Mouse (Mus musculus): Measurements from ENCODE around the gene Ddx39. TPM values are rescaled to one million over a fixed set of nuclear protein-coding genes. Genes with fewer than 3 reads are reported as not detected.

Gene Ddx39
- total RNA-seq, 2 experiments from 2014 or later, result 17.9 to 19.2 TPM

DNA sequence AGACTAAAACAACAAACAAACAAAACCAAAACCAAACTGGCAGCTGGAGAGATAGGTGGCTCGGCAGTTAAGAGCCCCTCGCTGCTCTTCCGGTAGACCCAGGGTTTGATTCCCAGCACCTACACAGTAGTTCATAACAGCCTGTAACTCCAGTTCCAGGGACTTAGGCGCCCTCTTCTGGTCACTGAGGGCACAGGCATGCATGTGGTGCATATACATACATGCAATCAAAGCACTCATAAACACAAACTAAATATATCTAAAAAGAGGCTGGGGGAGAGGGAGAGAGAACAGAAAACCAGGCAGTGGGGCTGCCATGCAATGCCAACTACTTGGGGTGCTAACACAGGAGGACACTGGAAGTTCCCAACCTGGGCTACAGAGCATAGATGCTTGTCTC is 22.4 kb downstream of the Ddx39 start:
- no peak for DNase-seq (ENCODE audit: low spot score in 2 of 2)

DNA sequence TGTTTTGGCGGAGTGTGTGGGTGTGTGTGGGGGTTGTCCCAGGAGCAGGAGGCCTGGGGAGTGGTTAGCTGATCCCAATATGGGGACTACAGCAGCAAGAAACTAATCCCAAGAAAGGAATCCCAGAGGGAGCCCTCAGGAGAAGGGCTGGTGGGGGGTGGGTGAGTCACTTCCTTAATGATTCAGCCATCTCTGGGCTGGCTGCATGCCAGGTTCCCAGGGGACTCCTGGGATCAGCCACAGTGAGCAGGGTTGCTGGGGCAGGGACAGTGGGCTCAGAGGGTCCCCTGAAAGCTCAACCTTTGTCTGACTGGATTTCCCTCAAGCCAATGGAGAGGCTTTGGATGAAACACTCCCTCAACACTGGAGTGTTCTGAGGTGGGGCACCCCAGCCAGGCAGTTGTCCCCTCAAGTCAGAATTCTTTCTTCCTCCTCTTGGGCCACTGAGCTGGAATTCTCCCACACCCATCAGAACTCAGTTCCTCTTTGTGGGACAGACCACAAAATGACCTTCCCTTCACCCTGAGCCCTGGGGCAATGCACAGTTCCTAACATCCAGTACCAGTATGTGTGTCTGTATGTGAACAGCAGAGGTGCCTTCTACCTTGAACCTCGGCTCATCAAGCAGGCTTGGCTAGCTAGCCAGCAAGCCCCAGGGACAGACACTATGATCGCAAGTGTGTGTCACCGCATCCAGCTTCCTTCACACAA is 23.0 kb downstream of the Ddx39 start:
- no peak for DNase-seq (ENCODE audit: low spot score in 2 of 2)

GRCm38 (mm10) chr8:83738949-83739710 is 24.2 kb downstream of the Ddx39 start:
- DNase-seq (ENCODE audit: low spot score in 2 of 2), result no peak

DNA sequence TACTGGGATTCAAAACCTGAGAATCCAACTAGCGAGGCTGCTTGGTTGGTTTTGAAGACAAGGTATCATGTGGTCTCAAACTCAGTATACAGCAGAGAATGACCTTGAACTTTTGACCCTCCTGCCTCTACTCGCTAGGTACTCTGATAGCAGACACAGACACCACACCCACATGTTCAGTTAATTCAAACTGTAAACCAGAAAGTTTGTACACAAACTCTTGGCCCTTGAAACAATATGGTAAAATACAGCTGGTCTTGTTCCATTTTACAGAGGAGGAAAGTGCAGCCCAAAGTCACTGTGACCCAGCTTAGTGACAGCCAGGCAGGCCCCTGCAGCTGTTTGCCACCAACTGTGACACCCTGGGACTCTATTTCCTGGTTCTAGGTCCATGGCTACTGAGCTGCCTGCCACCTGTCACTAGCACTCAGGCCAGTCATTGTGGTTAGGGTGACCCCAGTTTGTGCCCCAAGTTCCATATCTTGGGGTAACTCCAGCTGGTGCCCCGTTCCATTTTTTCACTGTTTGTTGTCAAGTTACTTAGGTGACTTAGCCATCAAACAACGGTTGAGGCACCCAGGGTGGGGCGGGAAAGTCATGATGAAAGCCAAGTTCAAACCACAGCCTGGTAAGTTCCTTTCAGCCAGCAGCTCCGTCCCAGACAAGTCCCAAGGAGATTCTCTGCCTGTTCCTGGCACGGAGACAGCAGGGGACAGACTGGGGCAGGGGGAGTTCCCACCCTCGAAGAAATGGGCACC is 24.9 kb downstream of the Ddx39 start:
- DNase-seq (ENCODE audit: low spot score in 2 of 2), result no peak

- DNase-seq (ENCODE audit: low spot score in 2 of 2), result no peak
Observed at GRCm38 (mm10) chr8:83740586-83740975, 25.6 kb downstream of the Ddx39 start.

DNA sequence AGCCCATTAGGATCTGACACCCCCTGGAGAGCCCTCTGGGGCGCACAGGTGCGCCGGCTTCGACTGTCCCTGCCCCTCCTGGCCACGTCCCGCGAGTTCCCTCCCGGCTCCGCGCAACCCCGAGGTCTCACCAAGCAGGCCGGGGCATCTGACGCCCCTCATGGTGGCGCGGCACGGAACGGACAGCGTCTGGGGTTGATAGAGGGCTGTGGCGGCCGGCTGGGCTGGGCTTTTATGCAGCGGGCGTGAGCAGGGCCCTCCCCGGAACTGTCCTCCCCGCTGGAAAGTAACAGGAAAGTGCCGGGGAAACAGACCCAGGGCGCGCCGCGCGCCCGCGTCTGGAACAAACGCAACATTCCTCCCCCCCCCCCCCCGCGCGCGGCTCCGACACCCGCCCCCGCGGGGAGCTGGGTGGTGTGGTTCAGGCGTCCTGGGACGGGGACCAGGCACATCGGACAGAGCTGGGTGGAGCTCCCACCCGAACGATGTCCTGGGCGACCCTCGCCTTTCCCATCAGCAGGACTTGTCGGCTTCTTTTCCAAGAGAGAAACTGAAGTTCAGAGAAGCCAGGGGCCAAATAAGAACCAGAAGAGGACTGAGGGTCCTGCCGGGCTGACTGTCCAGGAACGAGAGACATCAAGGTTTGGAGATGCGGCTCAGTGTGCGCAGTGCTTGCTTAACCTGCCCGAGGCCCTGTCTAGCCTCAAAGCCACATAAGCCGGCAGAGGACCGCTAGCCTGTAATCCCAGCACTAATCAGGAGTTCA is 26.2 kb downstream of the Ddx39 start, which contains the start of gene Adgre5:
Gene Adgre5, minus strand, starts transcription at position 351 of the 766 bp plus-strand sequence.
- no peak for DNase-seq (ENCODE audit: low spot score in 2 of 2)

- DNase-seq (ENCODE audit: low spot score in 2 of 2), result no peak
Observed at GRCm38 (mm10) chr8:83741849-83742655, 27.1 kb downstream of the Ddx39 start.

- no peak for DNase-seq (ENCODE audit: low spot score in 2 of 2)
Observed at GRCm38 (mm10) chr8:83742968-83743367, 28.0 kb downstream of the Ddx39 start.

- DNase-seq (ENCODE audit: low spot score in 2 of 2), result no peak
Observed at GRCm38 (mm10) chr8:83744070-83744469, 29.1 kb downstream of the Ddx39 start.

GRCm38 (mm10) chr8:83747661-83748346 is 32.8 kb downstream of the Ddx39 start:
- peak in 1 of 2 experiments; percentile 19 for DNase-seq (ENCODE audit: low spot score in 2 of 2)

GRCm38 (mm10) chr8:83748708-83749107 is 33.7 kb downstream of the Ddx39 start:
- DNase-seq (ENCODE audit: low spot score in 2 of 2), result no peak

- no peak for DNase-seq (ENCODE audit: low spot score in 2 of 2)
Observed at GRCm38 (mm10) chr8:83749265-83749664, 34.3 kb downstream of the Ddx39 start.

GRCm38 (mm10) chr8:83754149-83754548 is 39.2 kb downstream of the Ddx39 start:
- DNase-seq (ENCODE audit: low spot score in 2 of 2), result no peak

GRCm38 (mm10) chr8:83756273-83756672 is 41.3 kb downstream of the Ddx39 start:
- no peak for DNase-seq (ENCODE audit: low spot score in 2 of 2)

DNA sequence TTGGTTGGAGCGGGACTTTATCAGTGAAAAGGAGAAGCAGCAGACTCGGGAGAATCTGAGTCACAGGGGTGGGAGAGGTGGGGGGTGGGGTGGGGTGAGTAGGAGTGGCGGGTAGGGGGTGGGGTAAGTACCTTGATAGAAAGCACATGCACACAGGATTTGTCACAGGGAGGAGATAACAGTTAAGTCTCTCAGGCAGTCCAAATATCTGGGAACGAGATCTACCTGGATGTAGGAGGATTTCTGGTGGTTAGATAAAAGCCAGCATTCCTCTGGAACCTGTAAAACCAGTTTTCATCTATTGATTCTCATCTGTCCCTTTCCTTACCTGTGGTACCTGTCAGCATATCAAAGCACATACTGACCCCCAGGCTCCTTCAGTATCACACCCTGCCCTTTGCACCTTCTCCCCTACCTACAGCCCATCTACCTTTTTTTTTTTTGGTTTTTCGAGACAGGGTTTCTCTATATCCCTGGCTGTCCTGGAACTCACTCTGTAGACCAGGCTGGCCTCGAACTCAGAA is 42.2 kb downstream of the Ddx39 start:
- DNase-seq (ENCODE audit: low spot score in 2 of 2), result no peak

GRCm38 (mm10) chr8:83758298-83758697 is 43.3 kb downstream of the Ddx39 start:
- no peak for DNase-seq (ENCODE audit: low spot score in 2 of 2)

- DNase-seq (ENCODE audit: low spot score in 2 of 2), result no peak
Observed at GRCm38 (mm10) chr8:83759231-83759759, 44.3 kb downstream of the Ddx39 start.

DNA sequence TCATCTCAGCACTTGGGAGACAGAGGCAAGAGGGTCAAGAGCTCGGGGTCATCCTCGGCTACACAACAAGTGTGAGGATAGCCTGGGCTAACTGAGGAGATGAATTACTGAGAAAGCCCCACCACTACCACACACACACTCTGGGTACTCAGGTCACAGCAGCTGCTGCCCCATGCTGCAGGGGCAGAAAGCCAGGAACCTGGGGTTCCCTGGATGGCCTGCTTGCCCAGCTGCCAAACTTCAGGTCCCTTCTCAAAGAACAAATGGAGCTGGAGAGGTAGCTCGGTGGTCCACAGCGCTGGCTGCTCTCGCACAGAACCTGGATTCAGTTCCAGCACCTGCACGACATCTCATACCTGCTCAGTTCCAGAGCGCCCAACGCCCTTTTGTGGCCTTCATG is 49.1 kb downstream of the Ddx39 start:
- no peak for DNase-seq (ENCODE audit: low spot score in 2 of 2)

GRCm38 (mm10) chr8:83764717-83765116 is 49.7 kb downstream of the Ddx39 start:
- no peak for DNase-seq (ENCODE audit: low spot score in 2 of 2)

Measured in layer of hippocampus, postnatal 14 days (tissue).